Mouse (Mus musculus): ENCODE results near the gene Sesn1. TPM values are rescaled to one million over a fixed set of nuclear protein-coding genes. Genes with fewer than 3 reads are reported as not detected.

The Sesn1 gene
- polyA plus RNA-seq, 1 experiment: 4.5 TPM

DNA sequence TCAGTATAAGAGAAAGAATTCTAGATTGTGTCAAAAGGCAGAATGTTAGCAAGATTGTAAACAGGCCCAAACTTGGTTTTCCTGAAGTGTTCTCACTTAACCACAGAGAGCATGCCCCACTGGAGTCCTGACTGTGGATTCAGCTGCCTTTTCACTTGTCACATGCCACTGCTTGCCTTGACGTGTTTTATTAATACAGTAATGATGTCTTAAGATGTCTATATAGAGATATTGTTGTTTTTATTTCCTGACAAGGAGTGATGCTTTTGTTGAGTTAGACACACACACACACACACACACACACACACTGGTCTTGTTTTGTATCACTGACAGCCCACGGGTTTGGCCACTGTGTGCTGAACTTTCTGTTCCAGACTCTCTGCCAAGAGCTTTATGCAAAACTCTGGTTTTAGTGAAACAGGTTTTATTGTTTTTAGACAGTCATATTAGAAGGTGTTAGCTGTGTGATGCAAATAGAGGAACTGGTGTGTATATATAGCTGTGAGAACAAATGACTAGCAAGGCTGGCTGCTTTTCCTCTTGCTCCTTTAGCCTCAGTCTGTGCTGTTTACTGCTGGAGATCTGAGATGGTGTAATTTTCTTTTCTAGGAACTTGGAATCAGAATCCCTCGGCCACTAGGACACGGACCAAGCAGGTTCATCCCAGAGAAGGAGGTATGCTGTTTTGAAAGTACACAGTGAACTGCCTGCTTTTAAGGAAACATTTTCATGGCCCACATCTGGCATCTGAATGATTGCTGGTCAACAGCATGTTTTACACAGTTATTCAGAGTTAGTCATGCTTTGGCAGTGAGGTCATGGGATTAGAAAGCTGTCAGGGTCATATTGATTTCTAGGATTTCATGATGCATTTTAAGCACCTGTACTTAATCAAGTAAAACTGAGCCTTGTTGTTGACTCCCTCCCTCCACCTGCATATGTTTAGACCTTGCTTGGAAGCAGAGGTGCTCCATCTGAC lies 84.0 kb downstream of the Sesn1 start:
- Histone ChIP-seq H3K4me1 (peaks cover 58% of the 10 kb centered on the region), H3K27me3 (replicated peaks) (no peaks in the 10 kb centered on the region), H3K9me3 (peaks cover 6% of the 10 kb centered on the region), H3K4me3 (replicated peaks) (peak overlapping the region; percentile 29), H3K36me3 (replicated peaks; ENCODE audit: low read length) (peaks cover 53% of the 10 kb centered on the region)
- no peak for TF ChIP-seq GATA1 (IDR thresholded peaks at IDR 0.05; ENCODE audit: borderline replicate concordance, low read length)
- no peak for TF ChIP-seq FLI1 (IDR thresholded peaks at IDR 0.05; ENCODE audit: low read length)

DNA sequence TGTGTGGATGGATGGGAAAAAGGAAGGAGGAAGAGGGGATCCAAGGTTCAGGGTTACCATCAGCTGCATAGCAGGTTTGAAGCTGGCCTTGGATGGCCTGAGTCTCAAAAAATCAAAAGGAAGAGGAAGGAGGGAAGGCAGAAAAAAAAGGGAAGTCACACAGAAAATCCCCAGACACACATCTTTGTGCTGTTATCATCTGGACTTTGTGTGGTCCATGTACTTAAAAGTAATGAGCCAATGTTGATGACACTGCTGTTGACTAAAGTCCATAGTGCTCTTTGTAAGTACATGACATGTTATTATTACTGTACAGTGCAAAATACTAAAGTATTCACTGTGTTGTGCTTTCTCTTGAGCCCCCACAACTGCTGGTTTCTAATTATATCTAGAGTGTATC lies 86.7 kb downstream of the Sesn1 start:
- peaks cover 69% of the 10 kb centered on the region for H3K36me3 ChIP-seq (replicated peaks; ENCODE audit: low read length)
- TF ChIP-seq FLI1 (IDR thresholded peaks at IDR 0.05; ENCODE audit: low read length) (no peak), GATA1 (IDR thresholded peaks at IDR 0.05; ENCODE audit: borderline replicate concordance, low read length) (no peak)
- H3K4me3 ChIP-seq (replicated peaks): no peak overlapping the region

DNA sequence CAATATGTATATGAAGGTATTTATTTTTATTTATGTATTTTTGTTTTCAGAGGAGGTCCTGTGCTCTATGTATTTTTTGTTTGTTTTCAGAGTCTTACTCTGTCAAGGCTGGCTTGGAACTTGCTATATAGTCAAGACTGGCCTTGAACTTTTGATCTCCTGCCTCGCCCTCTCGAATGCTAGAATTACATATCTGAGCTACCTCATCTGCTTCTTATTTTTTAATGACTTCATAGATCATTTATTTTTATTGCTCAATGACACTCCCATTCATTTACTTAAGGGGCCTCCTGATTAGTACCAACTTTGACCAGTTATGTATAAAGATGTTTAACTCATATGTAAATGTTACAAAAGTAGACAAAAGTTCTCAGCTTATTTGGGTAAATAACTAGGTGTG lies 87.1 kb downstream of the Sesn1 start:
- Histone ChIP-seq H3K27me3 (replicated peaks) (no peaks in the 10 kb centered on the region), H3K36me3 (replicated peaks; ENCODE audit: low read length) (peaks cover 74% of the 10 kb centered on the region), H3K9me3 (peaks cover 8% of the 10 kb centered on the region), H3K4me3 (replicated peaks) (no peak overlapping the region), H3K4me1 (peaks cover 54% of the 10 kb centered on the region)
- TF ChIP-seq GATA1 (IDR thresholded peaks at IDR 0.05; ENCODE audit: borderline replicate concordance, low read length) (no peak), FLI1 (IDR thresholded peaks at IDR 0.05; ENCODE audit: low read length) (no peak)

More for the DNA sequence above, 86.7 kb downstream of the Sesn1 start:
- Histone ChIP-seq H3K9me3 (peaks cover 8% of the 10 kb centered on the region), H3K27me3 (replicated peaks) (no peaks in the 10 kb centered on the region), H3K4me1 (peaks cover 52% of the 10 kb centered on the region)

DNA sequence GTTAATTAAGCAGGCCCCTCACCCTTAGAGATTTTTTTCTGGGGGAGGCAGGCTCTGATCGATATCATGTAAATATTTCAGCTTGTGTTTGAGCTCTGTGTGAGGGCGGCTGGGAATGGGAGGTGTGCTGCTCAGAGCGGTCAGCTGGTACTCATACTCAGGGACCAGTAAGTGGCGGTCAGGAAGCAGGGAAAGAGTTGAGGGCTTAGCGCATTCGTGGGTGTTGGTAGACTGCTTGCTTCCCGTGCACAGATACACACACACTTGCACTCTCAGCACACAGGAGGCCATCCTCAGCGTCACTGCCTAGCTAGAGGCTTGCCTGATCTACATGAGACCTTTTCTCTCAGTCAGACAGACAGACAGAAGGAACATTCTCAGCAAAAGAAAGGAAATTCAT lies 91.7 kb downstream of the Sesn1 start:
- H3K4me1 ChIP-seq: peaks cover 29% of the 10 kb centered on the region
- H3K9me3 ChIP-seq: peaks cover 8% of the 10 kb centered on the region
- peaks cover 95% of the 10 kb centered on the region for H3K36me3 ChIP-seq (replicated peaks; ENCODE audit: low read length)
- no peaks in the 10 kb centered on the region for H3K27me3 ChIP-seq (replicated peaks)
- H3K4me3 ChIP-seq (replicated peaks): no peak overlapping the region
- TF ChIP-seq FLI1 (IDR thresholded peaks at IDR 0.05; ENCODE audit: low read length) (no peak), GATA1 (IDR thresholded peaks at IDR 0.05; ENCODE audit: borderline replicate concordance, low read length) (no peak)

DNA sequence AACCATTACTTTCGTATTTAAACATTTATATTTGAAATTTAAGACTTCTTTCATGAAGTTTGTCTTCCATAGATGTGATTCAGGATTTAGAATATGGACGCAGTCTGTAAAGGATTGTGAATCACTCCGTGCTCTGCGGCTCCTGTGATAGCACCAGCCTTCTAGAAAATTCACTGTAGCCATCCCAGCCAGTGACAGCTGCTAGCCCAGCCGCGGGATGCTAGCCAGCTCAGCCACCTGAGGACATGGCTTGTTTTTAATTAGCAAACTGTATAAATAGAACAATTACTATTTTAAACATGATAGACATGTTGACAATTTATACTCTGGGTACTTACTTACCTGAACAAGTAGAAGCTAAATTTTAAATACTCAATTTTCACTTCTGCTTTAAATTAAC lies 92.1 kb downstream of the Sesn1 start:
- peaks cover 95% of the 10 kb centered on the region for H3K36me3 ChIP-seq (replicated peaks; ENCODE audit: low read length)
- TF ChIP-seq GATA1 (IDR thresholded peaks at IDR 0.05; ENCODE audit: borderline replicate concordance, low read length): no peak
- no peak for TF ChIP-seq FLI1 (IDR thresholded peaks at IDR 0.05; ENCODE audit: low read length)
- H3K9me3 ChIP-seq: peaks cover 8% of the 10 kb centered on the region
- H3K27me3 ChIP-seq (replicated peaks): no peaks in the 10 kb centered on the region
- H3K4me3 ChIP-seq (replicated peaks): no peak overlapping the region
- H3K4me1 ChIP-seq: peaks cover 28% of the 10 kb centered on the region

DNA sequence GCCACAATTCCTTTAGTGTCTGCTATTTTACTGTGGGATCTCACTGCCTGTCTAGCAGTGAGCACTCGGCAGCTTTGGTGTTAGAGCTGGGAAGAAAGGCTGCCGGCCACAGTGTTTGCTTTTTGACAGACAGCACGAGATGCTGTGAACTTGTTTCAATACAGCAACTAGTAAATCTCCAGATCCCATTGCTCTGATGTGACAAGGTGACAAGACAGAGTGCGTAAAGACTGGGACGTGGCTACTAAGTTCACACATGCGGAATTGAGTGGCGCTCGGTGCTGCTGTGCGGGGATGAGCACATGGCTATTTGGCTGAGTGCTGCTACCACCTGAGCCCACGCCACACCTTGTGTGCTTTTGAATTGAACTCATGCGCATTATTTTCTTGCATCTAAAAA lies 97.7 kb downstream of the Sesn1 start:
- Histone ChIP-seq H3K4me1 (peaks cover 20% of the 10 kb centered on the region), H3K9me3 (no peaks in the 10 kb centered on the region), H3K27me3 (replicated peaks) (no peaks in the 10 kb centered on the region), H3K4me3 (replicated peaks) (no peak overlapping the region), H3K36me3 (replicated peaks; ENCODE audit: low read length) (peaks cover 71% of the 10 kb centered on the region)
- TF ChIP-seq GATA1 (IDR thresholded peaks at IDR 0.05; ENCODE audit: borderline replicate concordance, low read length) (no peak), FLI1 (IDR thresholded peaks at IDR 0.05; ENCODE audit: low read length) (no peak)

DNA sequence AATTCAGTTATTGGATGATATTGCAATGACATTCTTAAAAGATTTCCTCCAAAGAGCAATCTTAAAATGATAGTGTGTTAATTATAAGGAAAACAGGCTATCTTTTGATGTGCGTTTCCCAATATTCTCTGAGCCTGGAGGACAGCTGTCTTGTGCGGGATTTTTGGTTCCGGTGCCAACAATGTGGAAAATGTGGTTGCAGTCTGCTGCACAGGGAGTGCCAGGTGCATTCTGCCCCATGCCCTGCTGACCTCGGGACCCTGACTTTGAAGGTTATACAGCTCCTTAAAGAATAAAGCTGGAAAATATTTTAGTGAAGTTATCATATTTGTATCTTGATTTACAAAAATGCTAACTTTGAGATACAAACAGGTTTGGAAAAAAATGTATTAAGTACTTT lies 98.2 kb downstream of the Sesn1 start:
- peaks cover 66% of the 10 kb centered on the region for H3K36me3 ChIP-seq (replicated peaks; ENCODE audit: low read length)

DNA sequence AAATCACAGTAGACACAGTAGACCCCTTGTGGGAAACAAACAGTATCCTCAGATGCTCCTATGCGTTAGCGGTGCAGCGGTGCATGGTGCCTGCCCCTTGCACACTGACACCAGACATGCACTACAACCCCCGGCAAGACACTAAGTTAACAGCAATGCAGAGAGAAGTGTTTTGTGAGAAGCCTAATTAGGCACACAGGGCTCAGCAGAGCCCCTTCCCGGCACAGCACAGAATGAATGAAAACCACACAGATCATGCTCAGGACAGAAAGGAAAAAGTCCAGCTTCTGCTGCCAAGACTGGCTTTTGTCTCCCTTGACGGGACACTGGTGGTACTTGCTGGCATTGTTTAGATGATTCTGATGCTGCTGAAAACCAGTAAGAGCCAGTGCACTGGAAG lies 99.2 kb downstream of the Sesn1 start:
- Histone ChIP-seq H3K4me1 (peaks cover 20% of the 10 kb centered on the region), H3K36me3 (replicated peaks; ENCODE audit: low read length) (peaks cover 58% of the 10 kb centered on the region), H3K4me3 (replicated peaks) (no peak overlapping the region), H3K9me3 (no peaks in the 10 kb centered on the region), H3K27me3 (replicated peaks) (no peaks in the 10 kb centered on the region)
- TF ChIP-seq GATA1 (IDR thresholded peaks at IDR 0.05; ENCODE audit: borderline replicate concordance, low read length) (no peak), FLI1 (IDR thresholded peaks at IDR 0.05; ENCODE audit: low read length) (no peak)

More for the DNA sequence above, 98.2 kb downstream of the Sesn1 start:
- TF ChIP-seq FLI1 (IDR thresholded peaks at IDR 0.05; ENCODE audit: low read length): no peak
- no peak for TF ChIP-seq GATA1 (IDR thresholded peaks at IDR 0.05; ENCODE audit: borderline replicate concordance, low read length)
- Histone ChIP-seq H3K9me3 (no peaks in the 10 kb centered on the region), H3K4me3 (replicated peaks) (no peak overlapping the region), H3K4me1 (peaks cover 20% of the 10 kb centered on the region), H3K27me3 (replicated peaks) (no peaks in the 10 kb centered on the region)

DNA sequence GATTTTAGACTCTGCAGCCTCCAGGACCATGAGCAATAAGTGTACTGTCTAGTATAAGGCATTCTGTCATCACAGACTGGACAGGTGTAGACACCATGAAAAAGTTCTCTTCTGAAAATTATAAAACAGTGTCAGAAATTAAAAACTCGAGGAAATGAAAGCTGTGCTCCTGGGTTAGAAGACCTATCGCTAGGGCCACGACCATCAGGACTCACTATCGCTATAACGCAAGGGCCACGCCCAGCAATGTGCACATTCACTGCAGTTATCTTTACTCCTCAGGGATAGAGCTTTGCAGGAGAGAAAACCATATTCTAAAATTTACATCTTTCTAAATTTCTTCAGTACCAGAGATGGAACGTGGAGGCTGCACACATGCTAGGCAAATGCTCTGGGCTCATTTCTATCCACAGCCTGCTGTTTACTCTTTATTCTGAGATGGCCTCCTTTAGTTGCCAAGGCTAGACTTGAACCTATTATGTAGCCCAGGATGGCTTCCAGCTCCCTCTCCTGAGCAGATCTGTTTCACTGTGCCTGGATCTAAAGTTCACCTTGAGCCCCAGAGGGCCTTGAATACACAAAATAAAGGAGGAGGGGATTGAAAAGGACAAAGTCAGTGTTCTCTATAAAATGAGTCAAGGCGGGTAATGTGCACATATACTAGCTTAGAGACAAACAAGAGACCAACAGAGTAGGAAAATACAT lies 102.7 kb downstream of the Sesn1 start:
- TF ChIP-seq GATA1 (IDR thresholded peaks at IDR 0.05; ENCODE audit: borderline replicate concordance, low read length): no peak
- H3K27me3 ChIP-seq (replicated peaks): no peaks in the 10 kb centered on the region
- no peaks in the 10 kb centered on the region for H3K9me3 ChIP-seq
- H3K4me1 ChIP-seq: peaks cover 16% of the 10 kb centered on the region
- no peak overlapping the region for H3K4me3 ChIP-seq (replicated peaks)
- H3K36me3 ChIP-seq (replicated peaks; ENCODE audit: low read length): peaks cover 23% of the 10 kb centered on the region

DNA sequence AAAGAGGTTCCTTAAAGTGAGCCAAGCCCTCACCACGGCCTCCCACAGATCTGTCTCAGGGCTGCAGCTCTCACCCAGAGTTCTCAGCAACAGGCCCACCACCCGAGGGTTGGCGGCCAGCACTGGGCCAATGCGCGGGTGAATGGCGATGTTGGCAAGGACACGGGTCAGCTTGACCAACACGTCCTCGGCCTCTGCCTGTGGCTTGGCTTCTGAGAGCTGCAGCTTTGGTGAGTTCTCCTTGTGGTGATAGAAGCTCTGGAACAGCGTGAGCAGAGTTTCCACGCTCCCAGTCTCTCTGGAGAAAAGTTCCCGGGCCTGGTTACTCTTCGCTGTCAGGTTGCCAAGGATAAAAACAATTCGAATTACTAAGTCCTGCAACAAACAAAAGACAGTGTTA lies 117.0 kb downstream of the Sesn1 start:
- Histone ChIP-seq H3K36me3 (replicated peaks; ENCODE audit: low read length) (no peaks in the 10 kb centered on the region), H3K9me3 (peaks cover 8% of the 10 kb centered on the region)
- TF ChIP-seq GATA1 (IDR thresholded peaks at IDR 0.05; ENCODE audit: borderline replicate concordance, low read length): no peak
- no peak for TF ChIP-seq FLI1 (IDR thresholded peaks at IDR 0.05; ENCODE audit: low read length)

More for the DNA sequence above, 117.0 kb downstream of the Sesn1 start:
- Histone ChIP-seq H3K27me3 (replicated peaks) (peaks cover 38% of the 10 kb centered on the region), H3K4me1 (peaks cover 5% of the 10 kb centered on the region; the same call in 1 of the 2 replicates), H3K4me3 (replicated peaks) (no peak overlapping the region)
